Mouse (Mus musculus) bone marrow, adult 2 months (tissue): ENCODE data around the gene Nprl3.
"Not testable (repeated sequence)": the region's sequence is repeated elsewhere in the genome, so short reads cannot be mapped to it uniquely, and the experiment has no call there.

Source experiments
- CTCF ChIP-seq: fragments of 200-500 bp; IDR thresholded peaks from 2 replicates; pipeline ENCODE4 v1.5.1; 2011; ENCODE audit warnings: low read length, control low read depth; ENCODE audit not compliant: control insufficient read depth, insufficient read depth
- POLR2A ChIP-seq: fragments of 200-500 bp; IDR thresholded peaks from 2 replicates; pipeline ENCODE4 v1.6.1; 2011; ENCODE audit warnings: low read depth, mild to moderate bottlenecking, control low read depth, low read length, borderline replicate concordance; ENCODE audit not compliant: control insufficient read depth

- TF ChIP-seq CTCF, POLR2A: not testable (repeated sequence)
Measured at GRCm38 (mm10) chr11:32283091-32283777, 15.7 kb upstream of the Nprl3 start, which contains the start of gene Hba-a1.
